Mouse (Mus musculus) spleen, postnatal 36 days (tissue): ENCODE measurements at regions not wholly inside any gene's neighbourhood (a gene's known extent, or its start where the extent isn't known, plus 50 kb on each side); places are given as distances from the start of the nearest gene placed in this dataset.

Experiments used
- DNase-seq, 2 experiments: peaks; one replicate each; pipeline ENCODE4 v3.0.0; 2022; ENCODE audit warnings: low spot score in 2 of 2, mixed read lengths in 1 of 2

GRCm38 (mm10) chr5:51922973-51923372, 267.3 kb downstream of the Dhx15 start:
- DNase-seq: no peak

GRCm38 (mm10) chr5:51922494-51922893, 267.8 kb downstream of the Dhx15 start:
- DNase-seq: no peak

- DNase-seq: no peak
Observed at GRCm38 (mm10) chr5:51917812-51918448, 272.4 kb downstream of the Dhx15 start.

GRCm38 (mm10) chr5:51914731-51915130, 275.6 kb downstream of the Dhx15 start:
- no peak for DNase-seq

- DNase-seq: no peak
Observed at GRCm38 (mm10) chr5:51908861-51909260, 281.5 kb downstream of the Dhx15 start.

GRCm38 (mm10) chr5:51906315-51907109, 283.8 kb downstream of the Dhx15 start:
- no peak for DNase-seq

GRCm38 (mm10) chr5:51894159-51894558, 296.2 kb downstream of the Dhx15 start:
- peak in 1 of 2 experiments; percentile 2 for DNase-seq

- DNase-seq: no peak
Observed at GRCm38 (mm10) chr5:51891341-51891740, 299.0 kb downstream of the Dhx15 start.

GRCm38 (mm10) chr5:51888404-51888803, 301.9 kb downstream of the Dhx15 start:
- DNase-seq: no peak

- DNase-seq: no peak
Observed at GRCm38 (mm10) chr5:51882594-51882993, 307.7 kb downstream of the Dhx15 start.

- DNase-seq: no peak
Observed at GRCm38 (mm10) chr5:51882173-51882572, 308.1 kb downstream of the Dhx15 start.

- DNase-seq: no peak
Observed at GRCm38 (mm10) chr5:51876846-51877245, 309.3 kb upstream of the Ppargc1a start.

- no peak for DNase-seq
Observed at GRCm38 (mm10) chr5:51873571-51873970, 306.0 kb upstream of the Ppargc1a start.

- no peak for DNase-seq
Observed at GRCm38 (mm10) chr5:51871735-51872134, 304.2 kb upstream of the Ppargc1a start.

GRCm38 (mm10) chr5:51868223-51868713, 300.7 kb upstream of the Ppargc1a start:
- no peak for DNase-seq

GRCm38 (mm10) chr5:51866002-51866401, 298.5 kb upstream of the Ppargc1a start:
- DNase-seq: no peak

GRCm38 (mm10) chr5:51860496-51860895, 293.0 kb upstream of the Ppargc1a start:
- DNase-seq: no peak

GRCm38 (mm10) chr5:51853456-51854124, 286.1 kb upstream of the Ppargc1a start:
- no peak for DNase-seq

- no peak for DNase-seq
Observed at GRCm38 (mm10) chr5:51850091-51850490, 282.6 kb upstream of the Ppargc1a start.

GRCm38 (mm10) chr5:51849236-51849635, 281.7 kb upstream of the Ppargc1a start:
- no peak for DNase-seq

GRCm38 (mm10) chr5:51842189-51842588, 274.7 kb upstream of the Ppargc1a start:
- DNase-seq: no peak

- peak in 1 of 2 experiments; percentile 4 for DNase-seq
Observed at GRCm38 (mm10) chr5:51841763-51842162, 274.2 kb upstream of the Ppargc1a start.
